Mouse (Mus musculus) midbrain, embryonic 16.5 days (tissue): Measurements from ENCODE around the gene Pcgf2. TPM values are rescaled to one million over a fixed set of nuclear protein-coding genes. Genes with fewer than 3 reads are reported as not detected.

Source experiments
- ATAC-seq: fragments of 200-750 bp; cut with Nextera tagmentation; 2 replicates; pipeline ENCODE4 v1.8.0; 2017; ENCODE audit warnings: moderate TSS enrichment
- H3K27ac ChIP-seq: fragments of 300-500 bp; sonication (generic); 2 replicates; pipeline ENCODE4 v1.5.1; 2014; ENCODE audit warnings: mild to moderate bottlenecking, low read length, mixed read lengths
- H3K27me3 ChIP-seq: fragments of 300-500 bp; sonication (generic); 2 replicates; pipeline ENCODE4 v1.6.1; 2014; ENCODE audit warnings: low read depth, low read length, mixed read lengths; ENCODE audit not compliant: control insufficient read depth, insufficient read depth
- H3K36me3 ChIP-seq: fragments of 300-500 bp; sonication (generic); 2 replicates; pipeline ENCODE4 v1.6.1; 2014; ENCODE audit warnings: mild to moderate bottlenecking, low read length, moderate library complexity, mixed read lengths; ENCODE audit not compliant: control insufficient read depth, insufficient read depth
- H3K4me1 ChIP-seq: fragments of 300-500 bp; sonication (generic); 2 replicates; pipeline ENCODE4 v1.6.1; 2014; ENCODE audit warnings: mild to moderate bottlenecking, low read length, mixed read lengths; ENCODE audit not compliant: control insufficient read depth, insufficient read depth
- H3K4me2 ChIP-seq: fragments of 300-500 bp; sonication (generic); 2 replicates; pipeline ENCODE4 v1.6.1; 2014; ENCODE audit warnings: mild to moderate bottlenecking, low read length, mixed read lengths
- H3K4me3 ChIP-seq: fragments of 300-500 bp; sonication (generic); 2 replicates; pipeline ENCODE4 v1.5.1; 2014; ENCODE audit warnings: low read depth, mild to moderate bottlenecking, low read length, moderate library complexity, mixed read lengths
- H3K9ac ChIP-seq: fragments of 300-500 bp; sonication (generic); 2 replicates; pipeline ENCODE4 v1.6.1; 2014; ENCODE audit warnings: low read depth, low read length, mixed read lengths
- H3K9me3 ChIP-seq: fragments of 300-500 bp; sonication (generic); replicated peaks from 2 replicates; pipeline ENCODE4 v1.6.1; 2014; ENCODE audit warnings: mild to moderate bottlenecking, low read length, mixed read lengths; ENCODE audit not compliant: control insufficient read depth, poor library complexity, severe bottlenecking
- WGBS: fragments of 180-500 bp; shearing (Covaris S2); extraction: QIAGEN DNeasy Blood & Tissue Kit; methylation state at CpG from one replicate; pipeline ENCODE4 v1.1.7; 2014; 5-methylcytosine and 5-hydroxymethylcytosine counted together
- microRNA-seq: library from miRNA; unstranded; fragments of <30 nt; microRNA quantifications from one replicate; pipeline ENCODE4, GENCODE M21; 2017
- polyA plus RNA-seq: library from polyadenylated mRNA; unstranded; fragments of >200 nt; fragmentation: Nextera tagmentation; extraction: Ambion mirVana; gene quantifications from 2 replicates; pipeline ENCODE4 v1.2.1, GENCODE M21; 2015

Pcgf2 gene
- polyA plus RNA-seq, 1 experiment from 2014 or later: 18.2 TPM

GRCm38 (mm10) chr11:97643380-97644055 lies 56.8 kb downstream of the Pcgf2 start:
- Histone ChIP-seq H3K27me3 (no peaks in the 10 kb centered on the region), H3K4me2 (no peak overlapping the region), H3K36me3 (no peaks in the 10 kb centered on the region), H3K9me3 (no peaks in the 10 kb centered on the region), H3K27ac (no peak overlapping the region), H3K4me3 (no peak overlapping the region), H3K9ac (no peak overlapping the region), H3K4me1 (no peaks in the 10 kb centered on the region)
- 71% methylated on average over 8 of the region's 8 CpGs for WGBS
- no peak for ATAC-seq

DNA sequence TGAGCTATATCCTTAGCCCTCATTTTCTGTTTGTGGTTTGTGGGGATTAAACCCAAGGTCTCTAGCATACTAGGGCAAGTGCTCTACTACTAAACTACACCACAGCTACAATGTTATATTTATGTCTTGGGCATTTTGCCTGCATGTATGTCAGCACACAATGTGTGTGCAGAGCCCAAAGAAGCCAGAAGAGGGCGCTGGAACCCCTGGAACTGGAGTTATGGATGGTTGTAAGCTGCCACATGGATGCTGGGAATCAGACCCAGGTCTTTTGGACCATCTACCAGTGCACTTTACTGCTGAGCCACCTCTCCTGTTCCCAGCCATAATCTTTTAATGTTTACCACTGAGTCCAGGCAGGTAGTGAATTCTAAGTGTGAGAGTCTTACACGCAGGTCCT lies 57.6 kb downstream of the Pcgf2 start:
- no peak for ATAC-seq
- no peaks in the 10 kb centered on the region for H3K36me3 ChIP-seq
- no peak overlapping the region for H3K4me3 ChIP-seq
- no peaks in the 10 kb centered on the region for H3K27me3 ChIP-seq
- no peaks in the 10 kb centered on the region for H3K9me3 ChIP-seq
- 50% methylated on average over 2 of the region's 2 CpGs for WGBS
- no peak overlapping the region for H3K27ac ChIP-seq
- H3K4me1 ChIP-seq: no peaks in the 10 kb centered on the region
- no peak overlapping the region for H3K9ac ChIP-seq
- no peak overlapping the region for H3K4me2 ChIP-seq

GRCm38 (mm10) chr11:97641668-97642067 lies 58.6 kb downstream of the Pcgf2 start:
- no peak overlapping the region for H3K4me2 ChIP-seq
- H3K9me3 ChIP-seq: no peaks in the 10 kb centered on the region
- no peaks in the 10 kb centered on the region for H3K36me3 ChIP-seq
- no peak for ATAC-seq
- H3K9ac ChIP-seq: no peak overlapping the region
- H3K4me1 ChIP-seq: no peaks in the 10 kb centered on the region
- 69% methylated on average over 8 of the region's 8 CpGs for WGBS
- H3K27ac ChIP-seq: no peak overlapping the region
- H3K4me3 ChIP-seq: no peak overlapping the region
- no peaks in the 10 kb centered on the region for H3K27me3 ChIP-seq

Small RNAs within 50 kb of the gene (microRNA-seq; reads per million reads assigned to microRNA genes)
- gene Gm24158: 0.69 reads per million
- gene Mir6927: not detected
- not detected for gene Mir8102

Other genes starting within 250 kb of the Pcgf2 start
- gene 4933428G20Rik, start 200.2 kb downstream of the Pcgf2 start, polyA plus RNA-seq: 1.2 and 1.3 TPM in 2 replicates
- 9.2 and 10.4 TPM in 2 replicates for gene Srcin1, start 124.3 kb downstream of the Pcgf2 start, polyA plus RNA-seq
- 1.2 and 1.3 TPM in 2 replicates for gene Epop, start 70.8 kb downstream of the Pcgf2 start, polyA plus RNA-seq
- gene Mllt6, start 37.1 kb downstream of the Pcgf2 start, polyA plus RNA-seq: 3.3 and 3.5 TPM in 2 replicates
- gene Cisd3, start 14.7 kb downstream of the Pcgf2 start, polyA plus RNA-seq: 24.4 and 29.8 TPM in 2 replicates
- gene Psmb3, start 2.9 kb upstream of the Pcgf2 start, polyA plus RNA-seq: 387 and 401 TPM in 2 replicates
- gene Pip4k2b, start 44.2 kb upstream of the Pcgf2 start, polyA plus RNA-seq: 5.0 and 5.1 TPM in 2 replicates
- gene Cwc25, start 66.1 kb upstream of the Pcgf2 start, polyA plus RNA-seq: 15.9 and 17.2 TPM in 2 replicates
- 0.74 TPM in 1 of 2 replicates, not detected in the other for gene 1700001P01Rik, start 75.4 kb upstream of the Pcgf2 start, polyA plus RNA-seq
- 267 and 286 TPM in 2 replicates for gene Rpl23, start 81.9 kb upstream of the Pcgf2 start, polyA plus RNA-seq
- 194 and 202 TPM in 2 replicates for gene Lasp1, start 98.5 kb upstream of the Pcgf2 start, polyA plus RNA-seq
- gene B230217C12Rik, start 140.3 kb upstream of the Pcgf2 start, polyA plus RNA-seq: 36.7 and 43.8 TPM in 2 replicates
- gene Fbxo47, start 183.7 kb upstream of the Pcgf2 start, polyA plus RNA-seq: 0.56 and 0.78 TPM in 2 replicates